Mouse (Mus musculus) layer of hippocampus, adult 8-10 months (tissue): ENCODE data around the gene Aire. TPM values are rescaled to one million over a fixed set of nuclear protein-coding genes. Genes with fewer than 3 reads are reported as not detected.
"Not testable (repeated sequence)": the region's sequence is repeated elsewhere in the genome, so short reads cannot be mapped to it uniquely, and the experiment has no call there.

Experiments
- DNase-seq, 2 experiments: peaks; one replicate each; pipeline ENCODE4 v3.0.0; 2022; ENCODE audit warnings: low spot score in 2 of 2
- total RNA-seq, 4 experiments: library from RNA; stranded (reverse); gene quantifications; 2 replicates each; pipeline ENCODE4 v1.2.4; 2022

Aire gene
- total RNA-seq, 4 experiments from 2014 or later = 0.56 to 0.93 (median 0.63) TPM

- DNase-seq = no peak
Observed at GRCm38 (mm10) chr10:78054633-78055565, 11.5 kb upstream of the Aire start.

GRCm38 (mm10) chr10:78049519-78050035, 6.2 kb upstream of the Aire start:
- DNase-seq = no peak

GRCm38 (mm10) chr10:78048061-78048730, 4.8 kb upstream of the Aire start:
- DNase-seq = no peak

GRCm38 (mm10) chr10:78046388-78046787, 3.0 kb upstream of the Aire start:
- DNase-seq = no peak

- no peak for DNase-seq
Observed at GRCm38 (mm10) chr10:78044531-78044930, 1.1 kb upstream of the Aire start.

- peak in 1 of 2 experiments; percentile 59 for DNase-seq
Observed at GRCm38 (mm10) chr10:78042697-78043405, 559 bp downstream of the Aire start.

GRCm38 (mm10) chr10:78042096-78042495, 1.3 kb downstream of the Aire start:
- DNase-seq = no peak

GRCm38 (mm10) chr10:78041647-78042046, 1.8 kb downstream of the Aire start, which contains the start of gene Dnmt3l:
Gene Dnmt3l, plus strand, starts transcription at chr10:78041947.
- DNase-seq = no peak

GRCm38 (mm10) chr10:78037139-78037538, 6.3 kb downstream of the Aire start:
- no peak for DNase-seq

GRCm38 (mm10) chr10:78031987-78032386, 11.4 kb downstream of the Aire start:
- DNase-seq = no peak

GRCm38 (mm10) chr10:78029080-78029479, 14.3 kb downstream of the Aire start:
- no peak for DNase-seq

- peak in 1 of 2 experiments; percentile 75 for DNase-seq
Observed at GRCm38 (mm10) chr10:78028129-78028528, 15.3 kb downstream of the Aire start.

GRCm38 (mm10) chr10:78025453-78025852, 18.0 kb downstream of the Aire start:
- not testable (repeated sequence) for DNase-seq

GRCm38 (mm10) chr10:78019984-78020383, 23.4 kb downstream of the Aire start:
- not testable (repeated sequence) for DNase-seq

GRCm38 (mm10) chr10:78019291-78019690, 24.1 kb downstream of the Aire start:
- DNase-seq = no peak

- peak in 1 of 2 experiments; percentile 69 for DNase-seq
Observed at GRCm38 (mm10) chr10:78018797-78019203, 24.6 kb downstream of the Aire start.

- no peak for DNase-seq
Observed at GRCm38 (mm10) chr10:78016366-78016765, 27.0 kb downstream of the Aire start.

- DNase-seq = no peak
Observed at GRCm38 (mm10) chr10:78015489-78015888, 27.9 kb downstream of the Aire start.

GRCm38 (mm10) chr10:78012661-78013495, 30.5 kb downstream of the Aire start:
- no peak for DNase-seq

GRCm38 (mm10) chr10:78011116-78011515, 32.3 kb downstream of the Aire start:
- not testable (repeated sequence) for DNase-seq
